Mouse (Mus musculus) forebrain, embryonic 12.5 days (tissue): ENCODE measurements around the gene Mylip. TPM values are rescaled to one million over a fixed set of nuclear protein-coding genes. Genes with fewer than 3 reads are reported as not detected.

ENCODE experiments used
- ATAC-seq: fragments of 200-750 bp; cut with Nextera tagmentation; 2 replicates; pipeline ENCODE4 v1.8.0; 2017; ENCODE audit warnings: moderate TSS enrichment; ENCODE audit not compliant: low FRiP score
- H3K27ac ChIP-seq: fragments of 300-500 bp; sonication (generic); 2 replicates; pipeline ENCODE4 v1.5.1; 2016; ENCODE audit warnings: mild to moderate bottlenecking
- H3K27me3 ChIP-seq: fragments of 300-500 bp; sonication (generic); 2 replicates; pipeline ENCODE4 v1.6.1; 2016; ENCODE audit warnings: mild to moderate bottlenecking
- H3K36me3 ChIP-seq: fragments of 300-500 bp; sonication (generic); replicated peaks from 2 replicates; pipeline ENCODE4 v1.6.1; 2016; ENCODE audit warnings: mild to moderate bottlenecking
- H3K4me1 ChIP-seq: fragments of 300-500 bp; sonication (generic); 2 replicates; pipeline ENCODE4 v1.6.1; 2016
- H3K4me2 ChIP-seq: fragments of 300-500 bp; sonication (generic); 2 replicates; pipeline ENCODE4 v1.6.1; 2016; ENCODE audit warnings: mild to moderate bottlenecking, moderate library complexity
- H3K4me3 ChIP-seq: fragments of 300-500 bp; sonication (generic); replicated peaks from 2 replicates; pipeline ENCODE4 v1.5.1; 2016; ENCODE audit warnings: mild to moderate bottlenecking
- H3K9ac ChIP-seq: fragments of 300-500 bp; sonication (generic); 2 replicates; pipeline ENCODE4 v1.6.1; 2016; ENCODE audit warnings: mild to moderate bottlenecking
- H3K9me3 ChIP-seq: fragments of 300-500 bp; sonication (generic); 2 replicates; pipeline ENCODE4 v1.6.1; 2016
- WGBS: fragments of 180-500 bp; shearing (Covaris S2); methylation state at CpG from one replicate; pipeline ENCODE4 v1.1.7; 2016; 5-methylcytosine and 5-hydroxymethylcytosine counted together
- polyA plus RNA-seq: library from polyadenylated mRNA; unstranded; fragments of >200 nt; fragmentation: Nextera tagmentation; extraction: Ambion mirVana; gene quantifications from 2 replicates; pipeline ENCODE4 v1.2.1, GENCODE M21; 2016

The Mylip gene
- polyA plus RNA-seq, 1 experiment from 2014 or later, result 6.8 TPM

- H3K4me3 ChIP-seq, result no peak overlapping the region
- no peaks in the 10 kb centered on the region for H3K27me3 ChIP-seq
- no peak overlapping the region for H3K4me2 ChIP-seq
- no peak for ATAC-seq
- H3K9me3 ChIP-seq, result no peaks in the 10 kb centered on the region
- no peak overlapping the region for H3K27ac ChIP-seq
- no peak overlapping the region for H3K9ac ChIP-seq
- 90% methylated on average over 8 of the region's 8 CpGs for WGBS
- H3K36me3 ChIP-seq, result no peaks in the 10 kb centered on the region
- H3K4me1 ChIP-seq, result peaks cover 3% of the 10 kb centered on the region; the same call in 1 of the 2 replicates
Observed at GRCm38 (mm10) chr13:45396724-45397123, 7.2 kb downstream of the Mylip start.

GRCm38 (mm10) chr13:45397240-45397639 is 7.7 kb downstream of the Mylip start:
- ATAC-seq, result no peak
- 67% methylated on average over 5 of the region's 5 CpGs for WGBS
- H3K27ac ChIP-seq, result no peak overlapping the region
- H3K4me2 ChIP-seq, result no peak overlapping the region
- H3K27me3 ChIP-seq, result no peaks in the 10 kb centered on the region
- no peak overlapping the region for H3K9ac ChIP-seq
- no peaks in the 10 kb centered on the region for H3K36me3 ChIP-seq
- H3K4me1 ChIP-seq, result peaks cover 3% of the 10 kb centered on the region; the same call in 1 of the 2 replicates
- no peak overlapping the region for H3K4me3 ChIP-seq
- no peaks in the 10 kb centered on the region for H3K9me3 ChIP-seq

GRCm38 (mm10) chr13:45397896-45398805 is 8.6 kb downstream of the Mylip start:
- no peak overlapping the region for H3K4me2 ChIP-seq
- H3K9me3 ChIP-seq, result no peaks in the 10 kb centered on the region
- H3K9ac ChIP-seq, result no peak overlapping the region
- ATAC-seq, result no peak
- H3K27ac ChIP-seq, result no peak overlapping the region
- WGBS, result 82% methylated on average over 16 of the region's 21 CpGs
- H3K4me3 ChIP-seq, result no peak overlapping the region
- H3K4me1 ChIP-seq, result peaks cover 3% of the 10 kb centered on the region; the same call in 1 of the 2 replicates
- no peaks in the 10 kb centered on the region for H3K36me3 ChIP-seq
- H3K27me3 ChIP-seq, result no peaks in the 10 kb centered on the region

- Histone ChIP-seq H3K4me3 (no peak overlapping the region), H3K9ac (no peak overlapping the region), H3K27ac (no peak overlapping the region), H3K4me2 (no peak overlapping the region), H3K9me3 (no peaks in the 10 kb centered on the region), H3K4me1 (peaks cover 3% of the 10 kb centered on the region; the same call in 1 of the 2 replicates), H3K36me3 (no peaks in the 10 kb centered on the region), H3K27me3 (no peaks in the 10 kb centered on the region)
- no peak for ATAC-seq
- 79% methylated on average over 7 of the region's 7 CpGs for WGBS
Observed at GRCm38 (mm10) chr13:45400700-45401099, 11.2 kb downstream of the Mylip start.

- H3K4me1 ChIP-seq, result peaks cover 3% of the 10 kb centered on the region; the same call in 1 of the 2 replicates
- no peak overlapping the region for H3K4me3 ChIP-seq
- no peaks in the 10 kb centered on the region for H3K36me3 ChIP-seq
- H3K9ac ChIP-seq, result no peak overlapping the region
- ATAC-seq, result no peak
- WGBS, result 80% methylated on average over 7 of the region's 7 CpGs
- H3K27me3 ChIP-seq, result no peaks in the 10 kb centered on the region
- no peak overlapping the region for H3K4me2 ChIP-seq
- no peak overlapping the region for H3K27ac ChIP-seq
- no peaks in the 10 kb centered on the region for H3K9me3 ChIP-seq
Observed at GRCm38 (mm10) chr13:45401816-45402215, 12.3 kb downstream of the Mylip start.

GRCm38 (mm10) chr13:45402316-45403039 is 12.9 kb downstream of the Mylip start:
- H3K4me1 ChIP-seq, result no peaks in the 10 kb centered on the region; the same call in 1 of the 2 replicates
- H3K36me3 ChIP-seq, result 0 out of 2 replicates have a peak, but pooled peaks cover 3% of the 10 kb centered on the region
- no peak for ATAC-seq
- WGBS, result 76% methylated on average over 7 of the region's 7 CpGs
- no peak overlapping the region for H3K4me3 ChIP-seq
- H3K27me3 ChIP-seq, result no peaks in the 10 kb centered on the region
- no peak overlapping the region for H3K27ac ChIP-seq
- no peak overlapping the region for H3K9ac ChIP-seq
- H3K9me3 ChIP-seq, result no peaks in the 10 kb centered on the region
- no peak overlapping the region for H3K4me2 ChIP-seq

- Histone ChIP-seq H3K27me3 (no peaks in the 10 kb centered on the region), H3K27ac (no peak overlapping the region), H3K4me2 (no peak overlapping the region), H3K4me3 (no peak overlapping the region), H3K9ac (no peak overlapping the region), H3K4me1 (no peaks in the 10 kb centered on the region), H3K9me3 (no peaks in the 10 kb centered on the region), H3K36me3 (peaks cover 14% of the 10 kb centered on the region)
- 91% methylated on average over 6 of the region's 6 CpGs for WGBS
- ATAC-seq, result no peak
Observed at GRCm38 (mm10) chr13:45404269-45404668, 14.7 kb downstream of the Mylip start.

GRCm38 (mm10) chr13:45405194-45405810 is 15.8 kb downstream of the Mylip start:
- Histone ChIP-seq H3K4me3 (no peak overlapping the region), H3K36me3 (peaks cover 16% of the 10 kb centered on the region), H3K4me2 (no peak overlapping the region), H3K27ac (no peak overlapping the region), H3K9me3 (no peaks in the 10 kb centered on the region), H3K9ac (no peak overlapping the region), H3K4me1 (no peaks in the 10 kb centered on the region), H3K27me3 (no peaks in the 10 kb centered on the region)
- 90% methylated on average over 6 of the region's 6 CpGs for WGBS
- ATAC-seq, result no peak

GRCm38 (mm10) chr13:45406289-45406688 is 16.7 kb downstream of the Mylip start:
- ATAC-seq, result no peak
- Histone ChIP-seq H3K9ac (no peak overlapping the region), H3K9me3 (no peaks in the 10 kb centered on the region), H3K27me3 (no peaks in the 10 kb centered on the region), H3K4me1 (no peaks in the 10 kb centered on the region), H3K4me2 (no peak overlapping the region), H3K27ac (no peak overlapping the region), H3K36me3 (peaks cover 16% of the 10 kb centered on the region), H3K4me3 (no peak overlapping the region)
- WGBS, result 94% methylated on average over 11 of the region's 11 CpGs

GRCm38 (mm10) chr13:45406703-45407102 is 17.2 kb downstream of the Mylip start:
- no peak for ATAC-seq
- Histone ChIP-seq H3K9me3 (no peaks in the 10 kb centered on the region), H3K27ac (no peak overlapping the region), H3K4me2 (no peak overlapping the region), H3K4me3 (no peak overlapping the region), H3K27me3 (no peaks in the 10 kb centered on the region), H3K36me3 (peaks cover 16% of the 10 kb centered on the region), H3K4me1 (no peaks in the 10 kb centered on the region), H3K9ac (no peak overlapping the region)
- 76% methylated on average over 6 of the region's 6 CpGs for WGBS

GRCm38 (mm10) chr13:45410936-45411335 is 21.4 kb downstream of the Mylip start:
- no peak overlapping the region for H3K9ac ChIP-seq
- no peak overlapping the region for H3K27ac ChIP-seq
- H3K36me3 ChIP-seq, result peaks cover 23% of the 10 kb centered on the region
- no peak overlapping the region for H3K4me3 ChIP-seq
- peaks cover 7% of the 10 kb centered on the region; the same call in 1 of the 2 replicates for H3K27me3 ChIP-seq
- H3K4me2 ChIP-seq, result no peak overlapping the region
- peaks cover 3% of the 10 kb centered on the region; the same call in 1 of the 2 replicates for H3K4me1 ChIP-seq
- 85% methylated on average over 4 of the region's 4 CpGs for WGBS
- no peak for ATAC-seq
- H3K9me3 ChIP-seq, result no peaks in the 10 kb centered on the region

- no peak for ATAC-seq
- Histone ChIP-seq H3K36me3 (peaks cover 20% of the 10 kb centered on the region), H3K9ac (no peak overlapping the region), H3K27ac (no peak overlapping the region), H3K27me3 (peaks cover 11% of the 10 kb centered on the region; the same call in 1 of the 2 replicates), H3K9me3 (no peaks in the 10 kb centered on the region), H3K4me2 (no peak overlapping the region), H3K4me3 (no peak overlapping the region), H3K4me1 (peaks cover 19% of the 10 kb centered on the region)
- 95% methylated on average over 1 of the region's 1 CpGs for WGBS
Observed at GRCm38 (mm10) chr13:45413066-45413465, 23.5 kb downstream of the Mylip start.
